Mouse (Mus musculus) heart, adult 2 months (tissue): Measurements from ENCODE around the gene Nos1ap. TPM values are rescaled to one million over a fixed set of nuclear protein-coding genes. Genes with fewer than 3 reads are reported as not detected.
A peak's percentile ranks its signal among the peaks of the same experiment; 100 is the strongest.

Experiments used
- DNase-seq, 2 experiments: peaks; one replicate each; pipeline ENCODE4 v3.0.0; 2021
- H3K27ac ChIP-seq: fragments of 200-600 bp; 2 replicates; pipeline ENCODE4 v1.8.1; 2022
- H3K27me3 ChIP-seq: fragments of 200-500 bp; 2 replicates; pipeline ENCODE4 v1.6.1; 2012; ENCODE audit warnings: mild to moderate bottlenecking, low read length, inconsistent platforms, mixed read lengths; ENCODE audit not compliant: control insufficient read depth, insufficient read depth
- H3K36me3 ChIP-seq: fragments of 200-500 bp; 2 replicates; pipeline ENCODE4 v1.6.1; 2012; ENCODE audit warnings: low read length, inconsistent platforms; ENCODE audit not compliant: control insufficient read depth, insufficient read depth
- H3K4me1 ChIP-seq: fragments of 200-500 bp; 2 replicates; pipeline ENCODE4 v1.6.1; 2011; ENCODE audit warnings: low read length; ENCODE audit not compliant: control insufficient read depth, insufficient read depth
- H3K4me3 ChIP-seq: fragments of 200-600 bp; 2 replicates; pipeline ENCODE4 v1.8.1; 2022
- H3K79me2 ChIP-seq: fragments of 200-500 bp; replicated peaks from 2 replicates; pipeline ENCODE4 v1.6.1; 2012; ENCODE audit warnings: mild to moderate bottlenecking, inconsistent platforms, low read length, moderate library complexity, mixed read lengths; ENCODE audit not compliant: control insufficient read depth, insufficient read depth
- H3K9ac ChIP-seq: fragments of 200-500 bp; 2 replicates; pipeline ENCODE4 v1.6.1; 2012; ENCODE audit warnings: low read depth, mild to moderate bottlenecking, control low read depth, inconsistent platforms, low read length, mixed read lengths
- CTCF ChIP-seq: fragments of 200-600 bp; IDR thresholded peaks from 2 replicates; pipeline ENCODE4 v1.8.1; 2022; ENCODE audit warnings: antibody characterized with exemption, mild to moderate bottlenecking, moderate library complexity
- EP300 ChIP-seq: fragments of 200-500 bp; IDR thresholded peaks from 2 replicates; pipeline ENCODE4 v1.6.1; 2011; ENCODE audit warnings: low read depth, low read length, control low read depth; ENCODE audit not compliant: insufficient read depth
- POLR2A ChIP-seq: fragments of 200-500 bp; IDR thresholded peaks from 2 replicates; pipeline ENCODE4 v1.6.1; 2011; ENCODE audit warnings: mild to moderate bottlenecking, low read depth, low read length, control low read depth; ENCODE audit not compliant: insufficient read depth
- WGBS: fragments of 180-500 bp; shearing (Covaris S2); methylation state at CpG from one replicate; pipeline ENCODE4 v1.1.7; 2018; 5-methylcytosine and 5-hydroxymethylcytosine counted together
- intact Hi-C: fragments of 180-260 bp; cut with DNase I; formaldehyde crosslinking; loops from one replicate; pipeline ENCODE4 v1.15.1; 2025
- polyA plus RNA-seq: library from polyadenylated mRNA; depleted of rRNA; stranded (reverse); fragments of >200 nt; gene quantifications from 2 replicates; pipeline ENCODE4 v1.2.3, GENCODE M21; 2012
- total RNA-seq, 2 experiments: library from RNA; stranded (reverse); gene quantifications; 2 replicates each; pipeline ENCODE4 v1.2.3; 2021

Gene Nos1ap
- total and polyA plus RNA-seq, 3 experiments: 11.5 to 24.0 (median 22.0) TPM

DNA sequence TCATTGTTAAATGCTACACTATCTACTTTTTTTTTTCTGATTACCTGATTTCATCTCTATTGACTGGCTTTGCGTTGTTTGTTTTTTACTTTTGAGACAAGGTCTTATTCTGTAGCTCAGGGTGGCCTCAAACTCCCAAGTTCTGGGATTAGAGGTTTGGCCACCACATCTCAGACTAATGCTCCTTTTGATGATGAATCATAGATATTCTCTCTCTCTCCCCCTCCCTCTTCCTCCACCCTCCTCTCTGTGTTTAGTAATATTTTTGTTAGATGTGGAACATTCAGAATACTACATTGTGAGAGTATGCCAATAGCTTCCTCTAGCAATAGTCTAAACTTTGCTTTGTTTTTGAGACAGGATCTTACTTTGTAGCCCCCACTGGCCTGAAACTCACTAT is 33.8 kb upstream of the Nos1ap start:
- peak overlapping the region; percentile 85 for H3K27ac ChIP-seq
- intact Hi-C loops: no loop called here
- WGBS: 100% methylated on average over 1 of the region's 1 CpGs

GRCm38 (mm10) chr1:170622934-170623333 is 33.3 kb upstream of the Nos1ap start:
- H3K27ac ChIP-seq: peak overlapping the region; percentile 85
- intact Hi-C loops: no loop called here
- no peaks in the 10 kb centered on the region for H3K36me3 ChIP-seq
- H3K4me1 ChIP-seq: 0 out of 2 replicates have a peak, but pooled peaks cover 1% of the 10 kb centered on the region
- TF ChIP-seq POLR2A (no peak), EP300 (peak; percentile 89), CTCF (no peak)
- H3K27me3 ChIP-seq: no peaks in the 10 kb centered on the region
- H3K79me2 ChIP-seq: no peaks in the 10 kb centered on the region
- DNase-seq: peak in 1 of 2 experiments; percentile 63
- H3K9ac ChIP-seq: no peak overlapping the region
- 6% methylated on average over 5 of the region's 5 CpGs for WGBS
- no peak overlapping the region for H3K4me3 ChIP-seq

More for the DNA sequence above, 33.8 kb upstream of the Nos1ap start:
- H3K4me1 ChIP-seq: 0 out of 2 replicates have a peak, but pooled peaks cover 1% of the 10 kb centered on the region
- no peak for TF ChIP-seq CTCF
- no peak for TF ChIP-seq EP300
- no peak for TF ChIP-seq POLR2A
- H3K4me3 ChIP-seq: no peak overlapping the region
- no peak overlapping the region for H3K9ac ChIP-seq
- no peaks in the 10 kb centered on the region for H3K79me2 ChIP-seq
- no peaks in the 10 kb centered on the region for H3K36me3 ChIP-seq
- no peak for DNase-seq
- H3K27me3 ChIP-seq: no peaks in the 10 kb centered on the region

DNA sequence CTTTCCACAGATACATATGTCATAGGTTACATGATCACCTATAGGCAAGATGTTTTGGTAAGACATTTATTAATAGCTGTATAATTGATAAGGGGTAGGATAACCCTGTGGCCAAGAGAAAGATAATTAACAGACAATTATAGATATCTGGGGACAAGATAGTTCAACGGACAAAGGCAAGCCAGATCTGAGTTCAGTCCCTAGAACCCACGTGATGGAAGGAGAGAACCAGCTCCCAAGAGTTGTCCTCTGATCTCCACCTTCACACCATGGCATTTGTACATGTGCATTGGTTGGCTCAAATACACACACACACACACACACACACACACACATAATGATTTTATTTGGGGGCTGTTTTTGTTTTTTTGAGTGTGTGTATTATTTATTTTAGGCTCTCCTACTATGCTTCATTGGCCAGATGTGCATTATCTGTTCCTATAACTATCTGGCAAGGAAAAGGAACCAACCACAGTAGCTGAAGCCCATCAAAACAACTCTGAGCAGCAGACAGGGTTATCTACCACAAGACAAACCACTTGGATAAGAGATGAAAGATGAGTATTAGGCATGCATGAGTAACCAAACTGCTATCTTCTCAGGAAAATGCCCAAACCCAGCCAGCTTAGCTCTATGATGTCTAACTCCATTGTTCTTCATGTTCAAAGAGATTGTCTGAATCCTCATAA is 30.2 kb upstream of the Nos1ap start:
- no peaks in the 10 kb centered on the region for H3K27me3 ChIP-seq
- no peak for DNase-seq
- intact Hi-C loops: no loop called here
- no peaks in the 10 kb centered on the region for H3K36me3 ChIP-seq
- no peaks in the 10 kb centered on the region for H3K79me2 ChIP-seq
- 80% methylated on average over 2 of the region's 2 CpGs for WGBS
- H3K27ac ChIP-seq: no peak overlapping the region
- TF ChIP-seq EP300: no peak
- TF ChIP-seq CTCF: no peak
- TF ChIP-seq POLR2A: no peak
- no peak overlapping the region for H3K4me3 ChIP-seq
- H3K9ac ChIP-seq: no peak overlapping the region
- H3K4me1 ChIP-seq: 0 out of 2 replicates have a peak, but pooled peaks cover 1% of the 10 kb centered on the region

GRCm38 (mm10) chr1:170612968-170613872 is 23.6 kb upstream of the Nos1ap start:
- WGBS: 55% methylated on average over 18 of the region's 18 CpGs
- DNase-seq: peak; percentile 43 to 60
- intact Hi-C loops: loop anchor here (1.0 to 2.0 kb wide), 2 partner anchors 321 to 394 kb away; no protein-coding TSS in a partner anchor

DNA sequence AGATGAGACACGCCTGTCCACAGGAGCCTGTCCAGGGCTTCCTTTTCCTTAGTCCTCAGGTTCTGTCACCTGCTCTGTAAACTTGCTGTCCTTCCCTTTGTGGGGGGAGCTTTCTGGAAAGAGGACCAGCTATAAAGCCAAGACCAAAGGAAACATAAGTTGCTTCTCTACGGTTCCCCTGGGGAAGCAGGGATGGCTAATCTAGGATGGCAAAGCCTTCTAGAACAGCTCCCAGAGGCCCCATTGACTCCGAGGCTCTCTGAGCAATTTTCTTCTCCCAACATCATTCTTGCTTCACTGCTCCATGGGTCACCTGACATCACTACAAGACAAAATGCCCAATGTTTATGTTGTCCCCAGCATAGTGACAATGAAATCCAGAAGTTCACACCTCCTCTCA is 22.0 kb upstream of the Nos1ap start:
- Histone ChIP-seq H3K4me1 (no peaks in the 10 kb centered on the region; the same call in 1 of the 2 replicates), H3K9ac (no peak overlapping the region), H3K4me3 (no peak overlapping the region), H3K27me3 (no peaks in the 10 kb centered on the region), H3K27ac (no peak overlapping the region), H3K79me2 (no peaks in the 10 kb centered on the region), H3K36me3 (no peaks in the 10 kb centered on the region)
- DNase-seq: no peak
- WGBS: 88% methylated on average over 3 of the region's 3 CpGs
- TF ChIP-seq CTCF (no peak), POLR2A (no peak)
- intact Hi-C loops: loop anchor here (2.0 kb wide), 1 partner anchor 393 kb away; no protein-coding TSS in a partner anchor

More at GRCm38 (mm10) chr1:170612968-170613872, 23.6 kb upstream of the Nos1ap start:
- Histone ChIP-seq H3K27me3 (no peaks in the 10 kb centered on the region), H3K4me3 (no peak overlapping the region), H3K36me3 (no peaks in the 10 kb centered on the region), H3K27ac (no peak overlapping the region), H3K79me2 (no peaks in the 10 kb centered on the region), H3K4me1 (no peaks in the 10 kb centered on the region; the same call in 1 of the 2 replicates), H3K9ac (no peak overlapping the region)
- no peak for TF ChIP-seq POLR2A
- peak; percentile 95 for TF ChIP-seq CTCF
- peak; percentile 53; the same call in 1 of the 2 replicates for TF ChIP-seq EP300
